Mouse (Mus musculus) kidney, postnatal 36 days (tissue): Measurements from ENCODE around the gene Tex44.

ENCODE experiments used
- DNase-seq, 2 experiments: peaks; one replicate each; pipeline ENCODE4 v3.0.0; 2021 to 2022; ENCODE audit warnings: mixed read lengths in 2 of 2

Tex44 gene

DNA sequence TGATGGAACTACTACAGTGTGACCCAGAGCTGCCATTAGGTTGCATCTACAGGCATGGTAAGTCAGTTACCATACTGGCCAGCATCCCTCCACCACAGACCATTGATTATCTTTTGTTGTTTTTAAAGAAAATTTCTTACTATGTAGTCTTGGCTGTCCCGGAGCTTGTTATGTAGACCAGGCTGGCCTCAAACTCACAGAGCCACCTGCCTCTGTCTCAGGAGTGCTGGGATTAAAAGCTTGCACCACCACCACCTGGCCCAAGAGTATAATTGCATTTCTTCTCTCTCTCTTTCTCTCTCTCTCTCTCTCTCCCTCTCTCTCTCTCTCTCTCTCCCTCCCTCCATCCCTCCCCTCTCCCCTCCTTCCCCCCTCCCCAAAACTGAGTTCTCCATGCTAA is 1.8 kb upstream of the Tex44 start:
- DNase-seq = no peak

DNA sequence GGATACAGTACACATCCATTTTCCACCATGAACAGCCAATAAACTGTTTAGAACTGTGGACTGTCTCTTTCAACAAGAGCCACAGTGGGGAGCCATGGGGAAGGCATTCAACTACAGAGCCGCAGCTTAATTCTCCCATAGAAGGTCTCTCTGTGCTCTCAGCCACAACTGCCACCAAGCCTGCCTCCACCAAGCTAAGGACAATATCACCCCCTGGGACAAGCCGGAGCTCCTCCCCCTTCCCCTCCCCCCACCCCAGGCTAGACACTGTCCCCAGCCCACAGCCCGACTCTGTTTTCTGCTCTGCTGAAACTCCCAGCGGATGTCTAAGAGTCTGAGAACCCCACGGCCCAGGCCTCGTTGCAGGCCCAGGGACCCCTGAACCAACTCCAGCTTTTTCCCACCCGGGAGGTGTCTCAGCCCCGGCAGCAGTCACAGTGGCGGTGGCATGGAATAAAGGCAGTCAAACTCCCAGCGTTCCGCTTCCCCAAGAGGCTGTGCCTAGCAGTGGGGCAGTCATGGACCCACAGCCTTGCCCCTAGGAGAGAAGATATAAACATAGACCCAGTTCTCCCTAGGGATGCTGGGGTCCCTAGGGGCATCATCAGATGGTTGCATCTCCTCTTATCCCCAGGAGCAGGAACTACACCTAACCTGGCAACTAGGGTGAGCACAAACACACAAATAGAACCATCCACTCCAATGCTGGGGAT is 1.1 kb upstream of the Tex44 start:
- no peak for DNase-seq

DNA sequence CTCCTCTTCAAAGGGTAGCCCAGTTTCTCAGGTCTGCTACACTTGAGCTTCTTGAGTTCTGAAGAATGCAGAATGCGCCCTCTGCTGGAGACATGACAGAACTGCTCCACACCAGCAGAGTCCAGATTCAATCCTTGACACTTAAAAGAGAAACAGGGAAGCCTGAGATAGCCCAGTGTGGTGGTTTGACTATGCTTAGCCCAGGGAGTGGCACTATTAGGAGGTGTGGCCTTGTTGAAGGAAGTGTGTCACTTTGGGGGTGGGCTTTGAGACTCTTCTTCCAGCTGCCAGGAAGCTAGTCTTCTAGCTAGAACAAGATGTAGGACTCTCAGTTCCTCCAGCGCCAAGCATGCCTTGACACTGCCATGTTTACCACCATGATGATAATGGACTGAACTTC is 3.9 kb downstream of the Tex44 start:
- DNase-seq = peak; percentile 80 to 88

DNA sequence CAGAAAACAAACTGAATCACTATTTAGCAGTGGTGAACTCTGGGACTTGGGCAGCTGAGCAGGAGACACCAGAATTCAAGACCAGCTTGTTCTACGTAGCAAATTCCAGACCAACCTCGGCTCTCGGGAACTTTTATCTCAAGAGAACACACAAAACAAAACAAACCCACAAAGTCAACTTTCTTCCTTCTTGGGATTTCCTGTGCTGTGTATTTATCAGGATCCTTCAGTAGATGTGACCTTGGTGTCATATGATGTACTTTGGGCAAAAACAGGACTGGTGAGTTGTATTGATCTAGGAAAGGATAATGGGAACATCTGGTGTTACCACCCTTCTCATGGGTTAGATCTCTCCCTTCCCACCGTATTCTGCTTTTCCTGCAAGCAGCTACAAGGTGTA is 6.6 kb downstream of the Tex44 start:
- DNase-seq = no peak

- DNase-seq = no peak
Observed at GRCm38 (mm10) chr1:86433359-86433758, 7.2 kb downstream of the Tex44 start.

DNA sequence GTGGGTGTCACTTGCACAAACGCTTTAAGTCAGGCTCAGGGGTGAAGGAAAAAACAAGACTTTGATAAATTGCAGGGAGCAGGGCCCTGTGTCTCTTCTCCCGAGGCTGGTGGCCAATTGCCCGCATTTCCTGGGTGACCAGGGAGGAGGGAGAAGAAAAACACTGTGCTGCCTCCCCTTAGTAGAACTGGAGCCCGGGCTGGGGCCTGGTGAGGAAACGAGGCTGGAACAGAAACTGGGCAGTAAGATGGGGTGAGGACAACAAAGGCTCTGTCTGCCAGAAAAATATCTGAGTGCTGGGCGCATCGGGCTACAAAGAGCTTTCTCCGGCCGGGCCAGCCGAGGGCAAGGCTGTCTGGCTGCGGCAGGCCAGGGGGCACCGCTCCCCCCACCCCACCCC is 7.9 kb downstream of the Tex44 start:
- peak; percentile 62 to 66 for DNase-seq

GRCm38 (mm10) chr1:86434439-86435201 is 8.5 kb downstream of the Tex44 start:
- DNase-seq = peak; percentile 100

DNA sequence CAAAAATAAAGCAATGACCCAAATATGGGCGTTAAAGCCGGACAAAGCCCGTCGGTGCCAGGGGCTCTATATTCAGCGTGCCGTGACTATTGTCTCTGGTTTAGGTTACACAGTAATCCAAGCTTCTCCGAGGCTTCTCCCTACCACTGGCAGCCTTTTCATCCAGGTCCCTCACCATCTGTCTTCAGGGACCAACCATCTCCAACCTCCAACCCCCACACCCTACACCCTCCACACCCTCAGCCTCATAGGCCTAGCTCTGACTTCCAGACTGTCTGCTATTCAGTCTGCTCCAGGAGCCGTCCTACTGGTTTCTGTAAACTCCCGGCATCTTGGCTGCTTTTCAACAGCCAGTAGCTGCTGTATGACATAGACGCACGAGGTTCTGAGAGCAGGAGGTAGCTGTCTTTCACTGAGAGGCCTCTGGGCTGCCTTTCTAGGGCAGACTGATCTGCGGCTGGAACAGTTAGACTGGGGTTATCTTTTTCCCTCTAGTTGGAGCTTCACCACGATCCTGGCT is 9.2 kb downstream of the Tex44 start:
- peak; percentile 64 to 65 for DNase-seq

DNA sequence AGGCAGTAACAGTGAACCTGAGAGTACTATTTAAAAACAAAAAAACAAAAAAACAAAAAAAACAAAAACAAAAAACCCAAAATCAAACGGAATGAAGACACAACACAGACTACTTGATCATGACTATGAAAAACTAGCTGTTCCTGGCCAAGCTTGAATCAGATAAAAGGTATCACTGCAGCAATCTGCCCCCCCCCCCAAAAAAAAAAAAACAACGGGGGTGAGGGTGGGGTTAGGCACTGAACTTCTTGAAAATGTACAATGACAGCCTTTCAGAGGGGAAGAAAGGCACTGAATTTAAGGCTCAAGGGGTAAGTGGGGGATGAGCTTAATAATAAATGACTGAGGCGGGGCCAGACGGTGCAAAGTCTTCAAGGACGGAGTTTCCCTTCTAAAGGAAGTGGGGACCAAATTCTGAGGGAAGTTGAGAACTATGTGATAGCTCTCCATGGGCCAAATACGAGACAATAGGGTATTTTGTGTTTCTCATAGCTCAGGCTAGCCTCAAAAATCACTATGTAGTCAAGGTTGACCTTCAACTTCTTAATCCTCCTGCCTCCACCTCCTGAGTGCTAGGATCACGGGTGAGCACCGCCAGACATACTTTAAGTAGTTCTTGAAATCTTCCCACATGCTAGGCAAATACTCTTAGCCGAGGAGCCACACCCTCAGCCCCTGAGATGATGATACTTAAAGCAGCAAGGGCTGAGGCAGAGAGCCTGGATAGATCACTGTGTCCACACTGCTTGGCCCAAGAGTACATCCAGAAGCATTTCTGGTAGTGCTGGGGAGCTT is 11.3 kb downstream of the Tex44 start:
- peak; percentile 32 to 42 for DNase-seq

DNA sequence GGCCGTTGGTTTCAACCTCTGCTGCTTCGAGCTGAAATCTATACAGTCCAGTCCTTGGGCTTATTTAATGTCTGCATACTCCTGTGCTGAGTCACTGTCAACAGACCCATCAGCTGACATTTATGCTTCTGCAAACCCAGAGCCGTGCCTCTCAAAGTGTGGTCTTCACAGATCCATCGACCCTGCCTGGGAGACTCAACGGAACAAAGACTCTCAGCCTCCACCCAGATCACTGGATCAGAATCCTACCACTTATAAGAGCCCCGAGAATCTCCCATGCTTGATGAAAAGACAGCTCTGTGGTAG is 11.8 kb downstream of the Tex44 start:
- no peak for DNase-seq

- peak; percentile 15 to 32 for DNase-seq
Observed at GRCm38 (mm10) chr1:86438501-86438900, 12.4 kb downstream of the Tex44 start.

- no peak for DNase-seq
Observed at GRCm38 (mm10) chr1:86439487-86440170, 13.5 kb downstream of the Tex44 start.

GRCm38 (mm10) chr1:86440171-86440886 is 14.2 kb downstream of the Tex44 start:
- peak; percentile 94 to 98 for DNase-seq

DNA sequence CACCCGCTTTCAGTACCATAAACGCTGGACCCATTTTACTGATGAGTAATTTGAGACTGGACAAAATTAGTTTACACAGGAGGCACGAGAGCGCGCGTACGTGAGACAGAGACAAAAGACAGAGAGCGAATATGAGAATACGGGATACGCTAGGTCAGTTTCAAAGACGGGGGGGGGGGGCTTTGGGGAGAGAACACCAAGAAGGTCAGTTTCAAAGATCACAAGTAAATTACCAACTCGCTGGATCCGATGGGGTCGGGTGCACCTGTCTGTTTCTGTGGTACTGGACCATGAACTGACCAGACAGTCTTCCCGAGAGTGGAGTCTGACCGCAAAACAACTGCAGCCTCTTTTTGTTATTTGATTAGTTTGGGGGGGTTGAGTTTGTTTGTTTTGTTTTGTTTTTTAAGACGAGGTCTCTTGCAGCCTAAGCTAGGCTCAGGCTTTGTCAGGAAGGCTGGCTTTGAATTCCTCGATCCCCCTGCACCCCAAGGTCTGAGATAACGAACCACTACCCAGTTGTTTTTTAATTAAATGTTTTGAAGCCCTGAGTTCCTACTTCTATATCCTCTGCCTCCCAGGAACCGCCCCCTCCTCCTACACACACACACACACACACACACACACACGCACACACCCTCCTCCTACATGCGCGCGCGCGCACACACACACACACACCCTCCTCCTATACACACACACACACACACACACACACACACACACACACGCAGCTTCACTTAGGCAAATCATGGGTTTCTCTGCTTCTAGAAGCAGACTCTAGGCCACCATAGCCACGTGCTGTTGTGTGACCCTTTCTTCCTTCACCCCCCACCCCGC is 15.0 kb downstream of the Tex44 start:
- DNase-seq = peak; percentile 64 to 73

GRCm38 (mm10) chr1:86441724-86441979 is 15.5 kb downstream of the Tex44 start:
- no peak for DNase-seq

DNA sequence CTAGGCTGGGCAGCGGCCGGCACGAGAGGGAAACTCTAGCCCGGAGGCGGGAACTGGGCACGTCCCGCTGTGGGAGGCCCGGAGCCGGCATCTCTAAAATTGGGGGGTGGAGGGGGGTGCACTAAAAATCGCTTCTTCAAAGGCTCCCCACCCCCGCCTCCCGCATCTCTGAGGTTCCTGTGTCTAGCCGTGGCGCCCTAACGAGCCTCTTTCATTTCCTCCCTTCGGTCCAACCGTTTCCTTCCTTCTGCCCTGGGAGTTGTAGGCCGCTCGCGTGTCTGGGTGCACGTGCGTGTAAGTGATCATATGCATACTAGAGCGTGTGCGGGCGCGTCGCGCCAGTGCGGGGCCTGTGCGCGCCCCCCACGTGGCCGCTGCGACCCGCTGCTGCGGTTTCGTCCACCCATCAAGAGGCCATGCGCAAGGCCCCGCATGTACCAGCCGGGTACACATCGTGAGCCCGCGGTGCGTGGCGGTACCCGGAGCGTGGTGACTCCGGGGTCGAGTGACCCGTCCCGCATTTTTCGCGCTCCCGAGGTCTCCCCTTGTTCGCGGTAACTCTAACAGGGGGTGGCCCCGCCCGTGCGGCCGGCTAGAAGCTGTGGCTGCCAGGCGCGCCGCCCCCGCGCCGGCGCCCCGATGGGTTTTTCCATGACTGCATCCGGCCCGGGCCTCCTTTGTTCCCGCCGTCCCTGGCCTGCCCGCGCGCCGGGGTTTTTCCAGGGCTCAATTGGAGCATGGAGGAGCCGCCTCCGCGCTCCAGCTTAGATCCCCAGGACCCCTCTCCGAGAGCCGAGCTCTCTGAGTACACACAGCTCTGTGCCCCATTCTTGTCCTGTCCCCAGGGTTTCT is 16.1 kb downstream of the Tex44 start:
- peak; percentile 91 to 94 for DNase-seq

DNA sequence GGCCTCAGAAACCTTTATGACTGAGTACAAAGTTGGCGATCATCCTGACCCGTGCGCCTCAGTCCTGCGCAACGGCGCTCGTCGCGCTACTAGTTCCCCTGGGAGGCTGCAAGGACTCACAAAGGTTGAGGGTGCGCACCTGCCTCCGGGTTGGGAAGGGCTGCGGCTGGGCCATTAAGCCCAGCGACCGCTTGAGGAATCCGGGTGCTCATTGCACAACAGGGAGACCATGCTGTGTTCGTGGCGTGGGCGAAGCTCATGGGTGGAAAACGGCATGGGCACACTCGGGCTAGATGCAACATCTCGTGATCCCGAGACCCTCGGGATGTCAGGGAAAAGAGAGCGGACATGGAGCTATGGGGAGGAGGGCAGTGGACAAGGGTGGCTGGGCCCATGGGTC is 16.7 kb downstream of the Tex44 start:
- no peak for DNase-seq

- peak in 1 of 2 experiments; percentile 33 for DNase-seq
Observed at GRCm38 (mm10) chr1:86443386-86444172, 17.4 kb downstream of the Tex44 start.

- DNase-seq = peak; percentile 58 to 64
Observed at GRCm38 (mm10) chr1:86447596-86448171, 21.6 kb downstream of the Tex44 start.
